Mouse (Mus musculus) activated CD4-positive, CD25-positive, alpha-beta regulatory T cell, adult 9 weeks (primary cell): ENCODE measurements around the gene Asap3. TPM values are rescaled to one million over a fixed set of nuclear protein-coding genes. Genes with fewer than 3 reads are reported as not detected.

ENCODE experiments used
- polyA plus RNA-seq: library from polyadenylated mRNA; unstranded; fragments of 100-300 nt; shearing (Covaris generic); gene quantifications from one replicate; pipeline ENCODE4 v1.2.1, GENCODE M21; 2017

Gene Asap3
- polyA plus RNA-seq, result 0.15 TPM

DNA sequence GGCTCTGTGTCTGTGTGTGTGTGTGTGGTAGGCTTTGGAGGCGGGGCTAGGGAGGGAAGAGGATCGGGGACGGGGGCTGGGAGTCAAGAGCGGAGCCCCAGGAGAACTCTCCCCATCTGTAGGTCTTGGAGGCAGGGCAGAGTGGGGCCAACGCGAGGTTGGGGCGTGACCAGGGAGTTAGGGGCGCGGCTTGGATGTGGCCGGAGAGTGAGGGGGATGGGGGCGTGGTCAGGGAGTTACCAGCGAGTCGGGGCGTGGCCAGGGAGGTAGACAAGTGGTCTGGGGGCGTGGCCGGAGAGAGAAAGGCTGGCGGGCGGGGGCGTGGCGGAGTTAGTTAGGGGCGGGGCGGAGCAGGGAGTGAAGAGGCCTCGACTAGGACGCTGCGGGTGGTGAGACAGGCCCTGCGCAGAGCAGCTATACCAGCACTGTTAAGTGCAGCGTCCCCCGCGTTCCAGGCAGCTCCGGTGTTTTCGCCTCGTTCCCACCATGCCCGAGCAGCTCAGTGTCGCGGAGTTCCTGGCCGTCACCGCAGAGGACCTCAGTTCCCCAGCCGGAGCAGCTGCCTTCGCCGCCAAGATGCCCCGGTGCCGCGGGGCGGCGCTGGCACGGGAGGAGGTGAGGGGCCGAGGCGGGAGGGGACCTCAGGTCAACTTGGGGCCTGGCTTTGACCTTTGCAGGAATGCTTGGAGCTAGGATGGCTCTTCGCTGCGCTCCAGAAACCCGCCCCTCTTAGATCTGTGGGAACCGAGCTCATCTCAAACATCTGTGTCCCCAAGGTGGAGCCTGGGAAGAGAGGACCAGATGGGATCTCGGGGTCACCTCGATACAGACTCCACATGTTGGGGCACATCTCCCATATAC lies at the start of gene Asap3:
Gene Asap3 (plus strand): TSS at position 333 of the 861 bp plus-strand sequence.

GRCm38 (mm10) chr4:136172011-136172541 lies 34.1 kb upstream of the Asap3 start, which contains the start of gene E2f2:
Gene E2f2, plus strand, starts transcription at chr4:136172394.

DNA sequence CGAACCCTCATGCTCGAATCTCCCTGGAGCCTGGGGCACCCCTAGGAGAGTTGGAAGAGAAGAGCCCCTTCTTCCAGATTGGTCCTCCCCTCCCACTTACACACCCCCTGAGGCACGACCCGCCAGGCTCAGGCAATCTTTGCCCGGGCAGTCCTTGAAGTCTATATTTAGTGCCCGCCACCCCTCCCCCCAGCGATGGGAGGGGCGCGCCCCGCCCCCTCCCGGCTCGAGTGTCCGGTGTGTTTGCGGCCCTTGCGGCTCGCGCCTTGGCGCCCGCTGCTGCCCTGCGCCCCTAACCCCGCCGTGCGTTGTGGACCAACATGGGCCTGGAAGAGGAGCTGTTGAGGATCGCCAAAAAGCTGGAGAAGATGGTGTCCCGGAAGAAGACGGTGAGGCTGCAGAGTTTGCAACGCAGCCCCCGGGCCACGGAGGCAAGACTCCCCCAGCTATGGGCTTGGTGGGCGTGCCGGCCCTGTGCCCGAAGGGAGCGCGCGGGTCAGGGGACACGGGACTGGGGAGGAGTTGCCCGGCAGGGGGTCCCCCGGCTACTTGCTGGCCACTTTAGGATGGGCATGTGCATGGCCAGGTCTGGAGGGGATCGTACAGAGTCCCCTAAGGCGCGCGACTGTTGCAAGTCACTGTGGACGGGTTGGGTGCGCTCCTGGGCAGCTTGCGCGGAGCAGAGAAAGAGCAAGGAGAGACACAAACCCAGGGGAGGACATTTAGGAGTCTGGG lies 41.7 kb downstream of the Asap3 start, which contains the start of gene Tcea3:
Gene Tcea3 (plus strand): TSS at position 1 of the 735 bp plus-strand sequence.

DNA sequence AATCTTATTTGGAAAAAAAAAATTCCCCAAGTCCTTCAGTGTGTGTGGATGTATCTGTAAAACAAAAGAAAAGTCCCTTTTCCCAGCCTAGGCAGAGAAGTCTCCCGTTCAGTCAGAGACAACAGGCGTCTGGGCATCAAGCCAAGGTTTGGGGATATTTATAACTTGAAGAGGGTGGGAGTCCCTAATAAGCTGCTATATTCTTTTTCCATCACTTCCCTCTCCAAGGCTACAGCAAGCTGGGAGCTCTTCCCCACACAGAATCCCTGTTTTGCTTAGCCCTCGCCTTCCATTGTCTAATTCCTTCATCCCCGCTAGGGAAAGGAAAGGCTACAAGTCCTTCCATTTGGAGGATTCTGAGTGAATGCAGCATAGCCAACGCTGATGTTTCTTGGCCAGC lies 78.3 kb downstream of the Asap3 start, which contains the start of gene Zfp46:
Gene Zfp46 (plus strand): TSS at position 229 of the 400 bp plus-strand sequence.

Other genes starting within 250 kb of the Asap3 start
- gene Gale, start 242.6 kb upstream of the Asap3 start, polyA plus RNA-seq, result 32.5 TPM
- gene Lypla2, start 233.7 kb upstream of the Asap3 start, polyA plus RNA-seq, result 343 TPM
- 7.5 TPM for gene Pithd1, start 219.1 kb upstream of the Asap3 start, polyA plus RNA-seq
- gene Eloa, start 184.6 kb upstream of the Asap3 start, polyA plus RNA-seq, result 76.3 TPM
- 369 TPM for gene Rpl11, start 152.9 kb upstream of the Asap3 start, polyA plus RNA-seq
- gene Id3, start 62.9 kb upstream of the Asap3 start, polyA plus RNA-seq, result 306 TPM
- 27.1 TPM for gene E2f2, start 34.0 kb upstream of the Asap3 start, polyA plus RNA-seq
- 0.22 TPM for gene Tcea3, start 41.4 kb downstream of the Asap3 start, polyA plus RNA-seq
- 15.0 TPM for gene Zfp46, start 78.3 kb downstream of the Asap3 start, polyA plus RNA-seq
- gene Hnrnpr, start 104.6 kb downstream of the Asap3 start, polyA plus RNA-seq, result 122 TPM
- gene Htr1d, start 217.2 kb downstream of the Asap3 start, polyA plus RNA-seq, result not detected